Mouse (Mus musculus): ENCODE measurements around the gene Hoxc10.

- TF ChIP-seq CTCF (IDR thresholded peaks at IDR 0.05; ENCODE audit: low read depth, low read length): no peak
- no peak for TF ChIP-seq POLR2A (IDR thresholded peaks at IDR 0.05; ENCODE audit: borderline replicate concordance, low read depth, low read length)
These were observed 17.9 kb downstream of the Hoxc10 start for GRCm38 (mm10) chr15:102984521-102984920.

Measured in bone marrow macrophage, adult 2 months (primary cell).